Mouse (Mus musculus) olfactory bulb, adult 2 months (tissue): ENCODE results near the gene Fggy.

Experiments
- CTCF ChIP-seq: fragments of 200-500 bp; IDR thresholded peaks from 2 replicates; pipeline ENCODE4 v1.5.1; 2012; ENCODE audit warnings: low read depth, mild to moderate bottlenecking, low read length, moderate library complexity; ENCODE audit not compliant: insufficient read depth
- POLR2A ChIP-seq: fragments of 200-500 bp; IDR thresholded peaks from 2 replicates; pipeline ENCODE4 v1.6.1; 2012; ENCODE audit warnings: mild to moderate bottlenecking, low read depth, low read length, moderate library complexity; ENCODE audit not compliant: insufficient read depth

GRCm38 (mm10) chr4:95588722-95589283 lies 31.5 kb downstream of the Fggy start:
- TF ChIP-seq POLR2A (no peak), CTCF (no peak)
